Mouse (Mus musculus): ENCODE measurements around the gene Zfp296. TPM values are rescaled to one million over a fixed set of nuclear protein-coding genes. Genes with fewer than 3 reads are reported as not detected.
"Not testable (repeated sequence)": the region's sequence is repeated elsewhere in the genome, so short reads cannot be mapped to it uniquely, and the experiment has no call there.

The Zfp296 gene
- total RNA-seq, 2 experiments from 2014 or later, result 3.9 to 4.2 TPM

DNA sequence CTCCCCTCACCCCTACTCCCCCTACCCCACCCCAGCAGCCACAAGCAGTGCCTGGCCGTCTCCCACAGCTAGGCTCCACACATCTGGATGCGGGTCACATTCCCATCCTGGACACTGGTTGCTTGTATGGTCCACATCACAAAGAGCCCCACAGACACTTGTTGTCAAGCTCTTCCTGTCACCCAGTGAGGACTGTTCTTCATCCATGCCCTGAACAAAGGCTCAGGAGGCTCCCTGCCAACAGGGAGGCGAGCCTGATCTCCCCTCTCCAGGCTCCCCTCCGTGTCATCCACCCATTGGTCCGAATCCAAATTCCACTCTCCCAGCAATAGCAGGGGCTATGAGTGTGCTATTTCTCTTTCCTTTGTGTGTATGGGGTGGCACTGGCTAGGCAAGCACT, 23.5 kb downstream of the Zfp296 start:
- no peak for ATAC-seq (replicated peaks; ENCODE audit: low FRiP score, low TSS enrichment, poor library complexity, severe bottlenecking)

DNA sequence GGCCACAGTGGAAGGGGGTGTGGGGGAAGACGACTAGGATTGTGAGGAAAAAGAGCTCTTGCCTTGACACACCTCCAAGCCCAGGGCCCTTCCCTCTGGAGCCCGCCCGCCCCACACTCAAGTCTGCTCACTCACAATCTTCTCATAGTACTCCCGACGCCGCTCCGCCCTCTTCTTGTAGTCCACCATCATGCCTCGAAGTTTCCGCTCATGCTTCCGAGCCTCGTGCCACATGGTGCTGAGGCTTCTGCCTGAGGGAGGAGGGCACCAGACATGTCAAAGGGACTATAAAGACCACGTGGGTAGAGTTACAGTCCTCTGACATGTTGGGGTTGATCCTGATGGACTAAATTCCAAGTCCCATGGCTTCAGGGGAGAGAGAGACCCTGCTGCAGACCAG, 26.0 kb downstream of the Zfp296 start:
- ATAC-seq (replicated peaks; ENCODE audit: low FRiP score, low TSS enrichment, poor library complexity, severe bottlenecking), result no peak

DNA sequence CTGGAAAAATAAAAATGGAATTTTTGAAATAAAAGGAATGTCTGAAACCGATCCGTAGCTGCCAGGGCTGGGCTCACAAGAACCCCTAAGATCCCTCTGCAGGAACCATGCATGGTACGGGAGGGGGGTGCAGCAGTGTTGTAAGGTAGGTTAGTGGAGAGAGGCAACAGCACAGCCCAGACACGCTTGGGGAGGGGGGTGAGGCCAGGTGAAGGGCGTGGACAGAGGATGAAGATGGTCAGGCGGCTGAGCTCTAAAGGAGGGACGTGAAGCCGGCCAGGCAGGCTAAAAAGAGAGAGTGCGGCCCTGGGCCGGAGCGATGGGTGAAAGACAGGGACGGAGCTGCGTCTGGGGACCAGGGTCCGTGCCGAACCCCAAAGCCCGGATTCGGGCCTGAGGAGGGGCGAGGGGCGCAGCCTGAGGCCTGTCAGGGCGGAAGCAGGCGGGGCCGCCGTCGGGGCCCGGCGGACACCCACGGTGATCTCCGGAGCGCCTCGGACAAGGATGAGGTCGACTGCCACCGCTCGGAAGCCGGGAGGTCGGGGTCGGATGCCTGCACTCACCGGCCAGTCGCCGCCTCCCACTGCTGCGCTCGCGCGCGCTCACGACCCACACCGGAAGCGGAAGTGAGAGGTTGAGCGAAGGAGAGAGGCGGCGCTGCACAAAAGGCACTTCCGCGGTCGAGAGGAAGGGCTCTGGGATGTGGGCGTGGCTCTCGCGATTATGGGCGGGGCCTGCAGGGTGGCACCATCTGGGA, 26.9 kb downstream of the Zfp296 start, which contains the start of gene Clasrp:
Gene Clasrp, minus strand, starts transcription at position 638 of the 757 bp plus-strand sequence.
- ATAC-seq (replicated peaks; ENCODE audit: low FRiP score, low TSS enrichment, poor library complexity, severe bottlenecking), result peak; percentile 98

DNA sequence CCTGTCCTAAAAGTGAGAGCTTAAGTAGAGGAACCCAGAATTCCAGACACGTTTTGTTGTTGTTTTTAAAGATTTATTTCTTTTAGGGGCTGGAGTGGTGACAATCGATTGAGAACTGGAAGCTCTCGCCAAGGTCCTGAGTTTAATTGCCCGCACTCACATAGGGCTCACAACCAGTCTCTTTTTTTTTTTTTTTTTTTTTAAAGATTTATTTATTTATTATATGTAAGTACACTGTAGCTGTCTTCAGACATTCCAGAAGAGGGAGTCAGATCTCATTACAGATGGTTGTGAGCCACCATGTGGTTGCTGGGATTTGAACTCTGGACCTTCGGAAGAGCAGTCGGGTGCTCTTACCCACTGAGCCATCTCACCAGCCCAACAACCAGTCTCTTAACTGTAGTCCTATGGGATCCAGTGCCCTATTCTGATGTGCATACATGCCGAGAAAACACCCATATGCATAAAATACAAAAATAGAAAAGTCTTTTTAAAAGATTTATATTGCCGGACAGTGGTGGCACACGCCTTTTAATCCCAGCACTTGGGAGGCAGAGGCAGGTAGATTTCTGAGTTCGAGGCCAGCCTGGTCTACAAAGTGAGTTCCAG, 27.6 kb downstream of the Zfp296 start:
- ATAC-seq (replicated peaks; ENCODE audit: low FRiP score, low TSS enrichment, poor library complexity, severe bottlenecking), result not testable (repeated sequence)

DNA sequence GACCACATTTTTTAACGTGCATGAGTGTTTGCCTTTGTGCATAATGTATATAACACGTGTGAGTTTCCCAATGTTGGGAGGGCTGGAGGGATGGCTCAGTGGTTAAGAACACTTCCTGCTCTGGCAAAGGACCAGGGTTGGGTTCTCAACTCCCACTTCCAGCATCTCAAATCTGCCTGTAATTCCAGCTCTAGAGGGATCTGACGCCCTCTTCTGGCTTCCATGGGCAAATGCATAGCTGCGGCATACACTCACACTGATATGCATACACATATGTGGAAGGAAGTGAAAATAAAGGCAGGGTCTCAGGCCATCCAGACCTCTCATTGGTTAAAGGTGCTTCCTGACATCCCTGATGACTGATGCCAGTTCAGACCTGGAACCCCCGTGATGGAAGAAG, 30.2 kb downstream of the Zfp296 start:
- ATAC-seq (replicated peaks; ENCODE audit: low FRiP score, low TSS enrichment, poor library complexity, severe bottlenecking), result no peak

DNA sequence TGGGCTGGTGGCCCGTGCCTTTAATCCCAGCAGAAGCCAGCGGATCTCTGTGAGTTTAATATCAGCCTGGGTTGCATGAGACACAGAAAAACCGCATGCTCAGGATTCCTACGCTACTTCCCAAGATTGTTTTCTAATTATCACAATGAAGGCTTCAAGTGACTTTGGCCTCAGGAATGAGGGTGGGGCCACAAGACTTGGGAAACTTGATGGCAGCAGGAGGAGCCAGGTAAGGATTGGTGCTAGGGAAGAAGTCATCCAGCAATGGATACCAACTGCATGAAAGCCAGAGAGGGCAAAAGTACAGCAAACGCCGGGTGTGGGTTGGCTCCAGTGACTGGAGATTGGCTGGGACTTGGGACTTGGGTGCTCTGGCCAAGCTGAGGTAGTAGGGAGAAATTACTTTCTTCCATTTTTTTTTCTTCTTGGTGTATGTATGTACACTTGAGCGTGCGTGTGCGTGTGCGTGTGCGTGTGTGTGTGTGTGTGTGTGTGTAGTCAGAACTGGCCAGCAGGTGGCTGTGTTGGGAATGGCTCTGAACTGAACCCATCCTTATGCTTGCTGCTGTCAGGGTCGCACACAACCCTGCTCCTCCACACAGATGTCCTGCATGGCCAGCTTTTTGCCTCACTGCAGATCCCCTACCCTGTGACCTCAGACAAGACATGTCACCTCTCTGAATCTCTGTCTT, 32.7 kb downstream of the Zfp296 start:
- ATAC-seq (replicated peaks; ENCODE audit: low FRiP score, low TSS enrichment, poor library complexity, severe bottlenecking), result no peak

DNA sequence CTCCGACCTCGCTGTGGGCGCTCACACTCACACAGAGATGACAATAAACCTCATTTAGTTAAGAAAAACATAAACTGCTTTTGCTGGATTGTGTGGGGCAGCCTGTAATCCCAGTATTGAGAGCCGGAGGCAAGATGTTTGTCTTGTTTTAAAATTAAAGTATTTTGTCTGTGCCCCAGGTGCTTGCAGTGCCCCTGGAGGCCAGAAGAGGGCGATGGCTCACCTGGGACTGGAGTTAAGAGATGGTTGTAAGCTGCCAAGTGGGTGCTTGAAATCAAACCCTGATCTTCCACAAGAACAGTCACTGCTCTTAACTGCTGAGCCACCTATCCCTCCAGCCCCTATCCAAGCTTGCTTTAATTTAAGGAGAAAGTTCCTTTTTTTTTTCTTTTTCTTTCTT, 33.9 kb downstream of the Zfp296 start:
- no peak for ATAC-seq (replicated peaks; ENCODE audit: low FRiP score, low TSS enrichment, poor library complexity, severe bottlenecking)

DNA sequence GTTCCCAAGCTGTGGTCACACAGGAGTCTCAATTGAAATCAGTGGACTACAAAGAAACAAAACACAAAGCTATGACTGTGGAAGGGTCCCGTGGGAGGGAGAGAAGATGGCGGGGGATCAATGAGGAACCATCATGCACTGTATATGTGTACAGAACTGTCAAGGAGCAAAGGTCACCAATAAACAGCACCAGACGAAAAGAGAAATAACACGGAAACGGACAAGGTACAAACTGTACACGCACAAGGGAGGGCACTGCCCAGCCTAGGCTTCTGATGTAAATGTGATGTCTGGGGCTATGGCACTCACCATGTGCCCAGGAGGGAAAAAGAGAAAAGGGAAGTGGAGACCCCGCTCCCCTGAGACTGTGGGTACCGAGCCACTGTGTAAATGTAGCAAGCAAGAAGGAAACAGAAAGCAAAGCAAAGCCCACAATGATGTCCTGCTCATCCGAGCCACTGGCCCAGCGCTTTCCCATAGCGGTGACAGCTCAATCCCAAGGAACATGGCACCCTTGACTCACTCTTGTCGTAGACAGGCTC, 38.0 kb downstream of the Zfp296 start:
- no peak for ATAC-seq (replicated peaks; ENCODE audit: low FRiP score, low TSS enrichment, poor library complexity, severe bottlenecking)

DNA sequence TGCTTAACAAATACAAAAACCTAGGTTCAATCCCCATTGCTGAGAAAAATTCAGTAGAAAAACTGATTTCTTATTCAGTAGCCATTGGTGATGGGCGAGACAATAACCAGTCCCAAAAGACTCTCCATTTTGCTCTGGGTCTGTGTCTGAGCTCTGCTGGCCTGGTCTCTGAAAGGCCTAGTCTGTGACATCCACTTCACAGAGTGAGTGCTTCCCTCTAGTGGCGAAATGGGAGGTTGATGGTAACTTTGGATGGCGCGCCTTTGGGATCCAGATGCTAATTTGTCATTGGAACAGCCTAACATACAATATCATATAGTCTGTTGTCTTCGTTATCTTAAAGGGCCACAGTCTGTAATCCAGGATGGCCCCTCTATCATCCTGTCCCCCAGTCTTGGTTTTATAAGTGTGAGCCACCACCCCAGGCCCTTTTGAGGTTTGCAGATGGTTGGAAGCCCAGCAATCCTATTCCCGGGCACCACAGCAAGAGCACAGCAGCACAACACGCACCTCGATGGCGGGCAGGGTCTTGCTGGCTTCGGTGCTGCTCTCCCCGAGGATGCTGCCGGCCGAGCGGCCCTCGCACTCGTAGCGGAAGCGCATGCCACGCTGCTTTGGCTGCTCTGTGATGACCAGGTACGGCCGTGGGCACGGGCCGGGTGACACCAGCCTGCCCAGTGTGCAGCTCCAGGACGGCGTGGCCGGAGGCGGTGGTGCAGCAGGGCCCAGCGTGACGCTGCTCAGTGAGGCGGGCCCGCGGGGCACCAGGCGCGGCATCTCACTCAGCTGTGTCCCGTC, 42.1 kb downstream of the Zfp296 start:
- ATAC-seq (replicated peaks; ENCODE audit: low FRiP score, low TSS enrichment, poor library complexity, severe bottlenecking), result peak; percentile 90

DNA sequence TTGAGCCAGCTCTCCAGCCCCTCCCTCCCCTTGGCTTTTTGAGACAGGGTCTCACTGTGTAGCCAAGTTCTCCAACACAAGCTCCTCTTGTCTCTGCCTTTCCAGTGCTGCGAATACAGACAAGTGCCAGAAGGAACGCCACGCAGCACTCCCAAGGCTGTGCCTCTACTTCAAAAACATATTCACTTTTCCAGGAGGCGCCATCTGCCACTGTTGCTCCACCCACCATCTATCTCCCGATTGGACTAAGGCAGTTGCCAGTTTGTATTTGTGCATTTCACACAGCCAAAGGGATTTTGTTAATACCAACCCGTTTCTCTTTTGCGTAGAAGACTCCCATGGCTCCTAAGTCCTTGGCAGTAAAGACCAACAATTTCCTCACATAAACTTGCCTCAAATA, 43.7 kb downstream of the Zfp296 start:
- no peak for ATAC-seq (replicated peaks; ENCODE audit: low FRiP score, low TSS enrichment, poor library complexity, severe bottlenecking)

DNA sequence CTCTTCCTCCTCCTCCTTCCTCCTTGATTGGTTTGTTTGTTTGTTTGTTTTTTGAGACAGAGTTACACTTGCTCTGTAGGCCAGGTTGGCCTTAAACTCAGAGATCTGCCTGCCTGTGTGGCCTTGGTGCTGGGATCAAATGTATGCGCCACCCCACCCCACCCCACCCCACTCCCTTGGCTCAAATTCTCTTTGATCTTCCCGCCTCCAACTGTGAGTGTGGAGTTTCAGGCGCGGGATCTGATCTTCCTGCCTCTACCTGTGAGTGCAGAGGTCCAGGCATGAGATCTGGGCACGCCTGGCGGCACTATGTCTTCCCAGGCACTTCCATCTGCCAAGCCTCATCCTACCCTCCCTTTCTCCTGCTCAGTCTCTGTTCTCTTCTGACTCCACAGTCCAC, 45.2 kb downstream of the Zfp296 start:
- no peak for ATAC-seq (replicated peaks; ENCODE audit: low FRiP score, low TSS enrichment, poor library complexity, severe bottlenecking)

DNA sequence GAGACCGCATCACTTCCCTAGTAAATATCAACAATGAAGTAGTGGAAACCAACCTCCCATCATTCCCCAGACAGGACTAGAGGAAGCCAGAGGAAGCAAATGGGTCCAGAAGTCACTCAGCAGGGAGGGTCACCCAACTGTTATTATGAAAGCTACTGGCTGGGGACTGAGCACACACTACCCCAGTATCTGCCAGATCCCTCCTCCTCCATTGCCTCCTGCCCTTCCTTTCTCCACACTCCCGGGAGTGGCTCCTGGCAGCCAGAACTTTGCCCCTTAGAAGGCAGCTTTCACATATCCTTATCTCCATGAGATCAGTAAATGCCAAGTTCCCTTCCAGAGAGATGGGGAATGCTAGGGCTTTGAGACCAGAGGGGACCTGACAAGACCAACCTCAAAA, 46.3 kb downstream of the Zfp296 start:
- no peak for ATAC-seq (replicated peaks; ENCODE audit: low FRiP score, low TSS enrichment, poor library complexity, severe bottlenecking)

DNA sequence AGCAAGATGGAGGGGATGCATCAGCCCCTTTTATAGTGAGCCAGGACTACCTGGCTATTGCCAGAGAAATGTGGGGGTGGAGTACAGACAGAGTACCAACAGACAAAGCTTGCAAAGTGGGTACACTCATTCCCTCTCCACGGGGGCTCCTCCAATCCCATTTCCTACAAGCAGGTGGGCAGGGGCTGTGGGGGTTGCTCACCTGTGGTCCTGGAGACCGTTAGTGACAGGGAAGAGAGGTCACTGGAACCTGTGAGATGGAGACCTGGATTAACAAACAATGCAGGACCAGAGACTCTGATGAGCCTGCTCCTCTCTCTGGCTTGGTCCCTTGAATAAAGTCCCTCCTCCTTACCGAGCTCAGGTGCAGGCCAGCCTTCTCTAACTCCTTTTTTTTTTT, 50.6 kb downstream of the Zfp296 start:
- ATAC-seq (replicated peaks; ENCODE audit: low FRiP score, low TSS enrichment, poor library complexity, severe bottlenecking), result no peak

DNA sequence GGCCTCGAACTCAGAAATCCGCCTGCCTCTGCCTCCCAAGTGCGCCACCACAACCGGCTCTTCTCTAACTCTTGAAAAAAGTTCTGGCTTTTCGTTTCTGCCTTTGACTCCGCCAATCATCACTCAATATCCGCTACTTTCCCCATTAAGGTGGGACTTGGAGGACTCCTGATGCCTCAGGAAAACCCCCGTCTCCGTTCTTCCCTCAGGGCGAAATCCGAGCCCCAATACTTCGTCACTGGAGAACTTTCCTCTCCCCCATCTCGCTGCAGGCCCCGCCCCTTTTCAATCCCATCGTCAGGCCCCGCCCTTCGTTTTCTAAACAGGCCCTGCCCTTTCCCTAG, 51.1 kb downstream of the Zfp296 start:
- ATAC-seq (replicated peaks; ENCODE audit: low FRiP score, low TSS enrichment, poor library complexity, severe bottlenecking), result no peak

DNA sequence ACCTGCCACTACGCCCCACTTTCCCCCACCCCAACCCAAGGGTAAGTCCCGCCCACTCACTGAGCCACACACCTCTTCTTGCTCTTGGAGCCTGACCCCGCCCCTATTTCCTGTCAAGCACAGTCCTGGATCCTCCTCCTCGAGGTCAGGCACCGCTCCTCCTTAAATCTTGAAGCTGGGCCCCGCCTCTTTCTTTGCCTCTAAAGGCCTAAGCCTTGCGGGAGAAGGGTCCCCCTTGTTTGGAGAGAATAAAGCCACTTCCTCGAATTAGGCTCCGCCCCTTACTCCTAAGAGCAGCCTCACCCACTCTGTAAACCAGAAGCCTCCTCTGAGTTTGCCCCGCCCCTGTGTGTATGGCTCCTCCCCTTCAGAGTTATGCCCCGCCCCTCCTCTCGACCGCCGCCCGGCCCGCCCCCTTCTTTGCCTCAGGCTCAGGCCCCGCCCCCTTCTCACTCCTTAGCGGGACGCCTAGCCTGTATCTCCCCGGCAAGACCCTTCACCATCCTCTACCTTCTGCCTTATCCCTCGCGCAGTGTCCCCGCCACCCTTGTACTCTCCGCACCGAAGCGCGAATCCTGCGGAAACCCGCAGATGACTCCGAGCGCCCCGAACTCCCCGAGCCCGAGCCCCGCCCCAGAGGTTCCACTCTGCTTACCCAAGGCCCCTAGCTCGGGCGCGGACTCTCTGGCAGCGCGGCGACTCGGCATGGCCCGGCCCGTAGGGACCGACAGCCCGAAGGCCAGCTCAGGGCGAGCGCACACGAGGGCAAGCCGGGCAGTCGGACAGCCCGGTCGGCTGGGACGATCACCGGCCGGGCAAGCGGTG, 51.7 kb downstream of the Zfp296 start:
- ATAC-seq (replicated peaks; ENCODE audit: low FRiP score, low TSS enrichment, poor library complexity, severe bottlenecking), result peak; percentile 80

DNA sequence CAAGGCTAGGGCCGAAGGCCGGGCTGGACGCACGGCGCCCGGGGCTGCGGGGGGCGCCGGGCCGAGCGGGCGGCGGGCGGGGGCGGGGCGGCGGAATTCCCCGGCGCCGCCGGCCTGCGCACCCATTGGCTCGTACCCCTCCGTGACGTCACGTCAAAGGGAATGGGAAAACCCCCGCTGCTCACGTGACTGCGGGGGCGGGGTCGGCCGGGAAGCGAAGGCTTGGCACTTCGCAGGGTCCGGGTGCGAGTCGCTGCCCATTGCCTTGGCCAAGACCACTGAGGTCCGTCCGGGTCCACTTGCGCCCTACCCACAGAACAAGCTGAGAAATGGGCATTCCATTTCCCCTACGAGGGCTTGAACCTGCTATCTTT, 52.3 kb downstream of the Zfp296 start, which contains the start of gene Relb:
Gene Relb, minus strand, starts transcription at position 78 of the 374 bp plus-strand sequence.
- 0 out of 2 replicates have a peak, but pooled peaks have one; percentile 6 for ATAC-seq (replicated peaks; ENCODE audit: low FRiP score, low TSS enrichment, poor library complexity, severe bottlenecking)

All from megakaryocyte-erythroid progenitor cell, adult 5-6 weeks (primary cell).